Mouse (Mus musculus) CH12.LX (cell line): ENCODE data around the gene Gpr19.

Experiments
- GABPA ChIP-seq: IDR thresholded peaks from 2 replicates; pipeline ENCODE4 v1.6.1; 2012; ENCODE audit warnings: low read depth, low read length, improper control_type of control experiment, inconsistent platforms; ENCODE audit not compliant: insufficient replicate concordance
- POLR2AphosphoS2 ChIP-seq: IDR thresholded peaks from 2 replicates; pipeline ENCODE4 v1.6.1; 2011; ENCODE audit warnings: low read depth, low read length, improper control_type of control experiment

GRCm38 (mm10) chr6:134925673-134926337 is 27.4 kb upstream of the Gpr19 start:
- TF ChIP-seq POLR2AphosphoS2, result 0 out of 2 replicates have a peak, but pooled peaks have one; percentile 39
- TF ChIP-seq GABPA, result no peak
